Mouse (Mus musculus) gastrocnemius, postnatal 36 days (tissue): ENCODE data around the gene Insc. TPM values are rescaled to one million over a fixed set of nuclear protein-coding genes. Genes with fewer than 3 reads are reported as not detected.

Source experiments
- DNase-seq, 2 experiments: peaks; one replicate each; pipeline ENCODE4 v3.0.0; 2022
- intact Hi-C: fragments of 180-260 bp; cut with DNase I; formaldehyde crosslinking; loops from one replicate; pipeline ENCODE4 v1.15.1; 2025
- total RNA-seq, 2 experiments: library from RNA; stranded (reverse); gene quantifications; 2 replicates each; pipeline ENCODE4 v1.2.3; 2021

Insc gene
- total RNA-seq, 2 experiments from 2014 or later: 1.0 to 1.7 TPM

DNA sequence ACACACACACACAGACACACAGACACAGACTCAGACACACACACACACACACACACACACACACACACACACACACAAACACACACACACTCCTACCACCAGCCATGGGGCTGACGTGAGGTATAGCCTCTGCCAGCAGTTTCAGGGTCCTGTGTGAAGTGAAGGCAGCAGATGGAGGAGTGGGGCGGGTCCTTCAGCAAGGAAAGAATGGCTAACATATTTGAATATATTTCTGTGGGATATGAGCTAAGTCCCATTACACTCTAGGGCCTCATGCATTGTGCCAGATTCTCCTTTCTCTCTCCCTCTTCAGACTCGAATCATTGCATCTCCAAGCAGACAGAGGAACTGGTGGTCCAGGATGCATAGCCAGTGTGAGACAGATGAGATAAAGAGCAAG is 74.9 kb downstream of the Insc start:
- intact Hi-C loops: loop anchor here (2.0 to 10.0 kb wide), 2 partner anchors 88 to 524 kb away; no protein-coding TSS in a partner anchor
- no peak for DNase-seq

DNA sequence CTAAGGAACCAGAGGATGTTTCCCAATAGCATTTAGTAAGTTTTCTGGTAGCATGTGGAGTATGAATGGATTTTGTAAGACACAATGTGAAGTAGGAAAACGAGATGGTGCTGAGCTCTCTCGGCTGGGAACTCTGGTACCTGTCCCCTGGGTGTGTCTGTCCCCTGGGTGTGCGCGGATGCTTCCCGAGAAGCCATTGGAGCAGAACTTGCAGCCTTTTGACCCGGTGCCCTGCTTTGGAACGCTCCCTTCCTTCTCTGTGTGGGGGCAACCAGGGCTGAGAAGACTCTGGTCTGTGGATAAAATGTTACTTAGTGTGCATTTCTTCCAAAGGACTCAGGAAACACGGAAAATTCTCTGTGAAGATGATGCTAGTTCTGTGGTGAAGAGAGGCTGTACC is 75.3 kb downstream of the Insc start:
- intact Hi-C loops: loop anchor here (2.0 to 10.0 kb wide), 2 partner anchors 88 to 524 kb away; no protein-coding TSS in a partner anchor
- no peak for DNase-seq

DNA sequence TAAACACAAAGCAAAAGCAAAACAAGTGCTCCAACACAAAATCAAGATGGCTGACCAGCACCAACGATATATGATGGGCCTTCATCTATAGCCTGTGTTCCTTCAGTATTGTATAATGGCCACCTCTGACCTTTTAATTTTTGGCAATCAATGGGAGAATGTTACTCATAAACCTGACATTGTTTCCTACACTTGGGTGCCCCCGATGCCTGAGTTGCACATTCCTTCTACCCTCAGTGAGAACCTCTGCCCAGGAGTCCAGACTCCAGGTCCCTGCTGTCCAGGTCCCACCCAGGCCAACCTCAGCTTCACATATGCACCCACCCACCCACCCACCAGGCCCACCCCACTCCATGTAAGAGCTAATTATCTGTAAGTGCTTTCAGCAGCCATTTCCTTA is 79.2 kb downstream of the Insc start:
- intact Hi-C loops: no loop called here
- DNase-seq: no peak

DNA sequence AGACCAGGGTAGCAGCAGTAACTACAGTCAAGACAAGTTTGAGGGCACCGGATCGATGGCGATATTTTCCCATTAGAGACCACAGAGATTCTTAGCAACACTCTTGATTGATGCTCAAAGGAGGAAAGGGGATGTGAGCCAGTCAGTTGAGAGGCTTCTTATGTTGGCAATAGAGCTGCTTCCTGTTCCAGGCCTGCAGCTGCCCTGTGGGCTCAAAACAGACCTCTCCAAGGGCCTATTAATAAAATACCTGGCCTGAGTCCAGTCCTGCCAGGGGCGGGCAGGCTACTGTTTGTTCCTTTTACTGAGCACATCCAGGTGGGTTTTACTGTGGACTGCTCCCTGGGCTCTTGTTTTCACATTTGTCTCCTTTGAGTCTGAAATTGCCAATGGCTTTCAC is 83.9 kb downstream of the Insc start:
- no peak for DNase-seq
- intact Hi-C loops: no loop called here

DNA sequence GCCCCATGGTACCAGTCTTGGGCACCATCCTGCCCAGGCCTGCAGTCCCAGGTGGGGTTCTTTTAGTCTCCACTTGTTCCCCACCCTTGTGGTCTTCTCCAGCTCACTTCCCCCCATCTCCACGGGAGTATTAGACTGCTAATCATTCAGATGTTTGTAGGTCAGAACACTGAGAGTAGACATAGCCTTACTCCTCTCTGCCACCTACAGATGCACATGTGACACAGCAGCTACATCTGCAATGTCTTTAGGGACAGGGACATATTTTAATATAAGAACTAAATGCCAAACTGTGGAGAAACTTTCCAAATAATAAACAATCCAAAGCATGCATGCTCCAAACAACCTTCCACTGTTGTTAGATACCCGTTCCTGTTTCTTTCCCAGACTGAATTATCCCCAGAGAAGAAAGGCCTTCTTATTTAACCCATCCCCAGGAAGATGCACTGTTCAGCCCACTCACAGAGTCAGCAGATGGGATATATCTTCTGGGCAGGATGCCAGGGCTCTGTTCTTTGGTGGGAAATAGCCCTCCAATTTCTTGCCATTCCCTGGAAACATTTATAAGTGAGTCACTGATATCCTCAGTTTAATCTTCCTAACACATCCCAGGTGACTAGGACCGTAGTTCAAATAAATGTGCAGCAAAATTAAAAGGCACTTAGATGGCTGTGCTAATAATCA is 88.9 kb downstream of the Insc start:
- no peak for DNase-seq
- intact Hi-C loops: no loop called here

DNA sequence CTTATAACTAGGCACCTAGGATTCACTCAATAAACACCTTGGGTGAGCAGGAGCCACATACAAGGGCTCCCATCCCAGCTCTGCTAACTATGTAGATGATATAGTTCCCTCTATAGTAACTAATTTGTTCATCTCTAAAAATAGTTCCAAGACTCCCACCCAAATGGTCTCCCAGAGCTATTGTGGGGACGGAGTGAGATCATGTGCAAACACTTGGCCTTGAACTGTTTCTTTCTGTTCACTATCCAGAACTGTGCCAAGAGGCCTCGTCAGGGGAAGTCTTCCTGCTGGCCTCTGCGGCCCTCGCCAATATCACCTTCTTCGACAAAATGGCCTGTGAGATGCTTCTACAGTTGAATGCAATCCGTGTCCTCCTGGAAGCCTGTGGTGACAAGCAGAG is 91.0 kb downstream of the Insc start:
- DNase-seq: no peak
- intact Hi-C loops: no loop called here

DNA sequence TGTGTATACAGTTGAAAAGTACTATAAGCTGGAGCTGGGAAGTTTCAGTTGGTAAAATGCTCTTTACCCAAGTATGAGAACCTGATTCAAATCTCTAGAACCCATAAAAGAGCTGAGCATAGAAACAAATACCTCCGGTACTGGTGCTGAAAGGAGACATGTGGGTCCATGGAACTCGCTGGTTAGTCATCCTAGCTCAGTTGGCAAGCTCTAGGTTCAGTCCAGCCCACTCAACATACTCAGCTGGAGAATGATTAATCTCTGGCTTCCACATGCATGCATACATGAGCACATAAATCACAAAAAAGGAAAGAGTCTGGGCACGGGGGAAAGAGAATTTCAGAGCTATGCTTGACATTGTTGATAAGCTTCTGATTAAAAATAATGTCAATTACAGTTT is 93.8 kb downstream of the Insc start:
- DNase-seq: no peak
- intact Hi-C loops: no loop called here

DNA sequence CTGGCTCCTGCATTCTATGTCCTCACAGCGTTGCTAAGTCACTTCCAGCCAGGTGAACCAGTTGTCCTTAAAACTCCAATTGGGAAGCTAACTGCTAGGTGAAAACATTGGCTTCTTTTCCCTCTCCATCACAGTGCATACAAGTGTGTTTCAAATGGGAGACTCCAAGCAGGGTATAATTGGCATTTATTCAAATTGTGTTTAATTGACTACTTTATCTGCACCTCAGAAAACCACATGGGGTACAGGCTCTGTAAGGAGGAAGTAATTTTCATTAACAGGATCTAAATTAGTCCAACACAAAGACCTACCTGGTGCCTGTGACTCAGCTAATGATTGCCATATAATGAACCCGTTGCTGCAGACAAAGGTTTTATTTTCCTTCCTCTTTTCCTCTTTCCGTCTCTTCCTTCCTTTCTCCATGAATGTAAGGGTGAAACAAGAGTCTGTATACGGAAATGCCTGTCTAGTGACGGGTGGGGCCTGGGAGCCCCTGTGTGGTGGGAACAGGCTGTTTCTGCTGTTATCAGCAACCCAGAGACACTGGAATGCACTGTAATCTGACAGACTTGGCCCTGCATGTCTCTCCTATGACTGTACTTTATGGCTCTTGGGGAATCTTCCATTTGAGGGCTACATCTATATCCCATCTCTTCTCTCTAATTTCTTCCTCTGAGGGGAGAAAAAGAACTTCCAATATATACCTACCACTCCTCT is 96.7 kb downstream of the Insc start:
- intact Hi-C loops: no loop called here

DNA sequence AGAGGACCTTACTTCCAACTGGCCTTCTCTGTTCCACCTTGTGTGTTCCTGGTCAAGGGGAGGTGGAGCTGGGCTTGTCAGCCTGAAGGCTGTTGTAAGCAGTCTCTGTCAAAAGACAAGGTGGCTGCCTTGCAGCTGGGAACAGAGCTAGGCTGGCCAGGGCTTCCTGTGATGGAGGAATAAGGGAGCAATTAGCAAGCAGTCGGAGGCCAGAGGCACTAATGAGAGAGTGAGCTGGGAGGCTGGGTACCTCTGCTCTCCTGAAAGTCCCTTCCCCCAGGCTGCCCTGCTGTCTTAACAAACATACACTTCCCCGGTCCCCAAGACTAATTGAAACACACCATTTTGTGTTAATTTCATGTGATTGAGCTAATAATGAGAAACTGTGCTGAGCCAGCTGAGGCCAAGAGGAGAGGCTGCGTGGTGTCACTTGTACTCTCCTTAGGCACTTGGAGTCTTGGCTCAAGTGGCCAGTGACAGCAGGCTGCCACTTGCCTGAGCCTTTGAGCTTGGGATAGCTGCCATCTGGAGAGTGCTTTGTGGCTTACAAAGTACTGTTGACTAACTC is 99.2 kb downstream of the Insc start:
- intact Hi-C loops: no loop called here
- no peak for DNase-seq

More for the DNA sequence above, 96.7 kb downstream of the Insc start:
- DNase-seq: no peak

DNA sequence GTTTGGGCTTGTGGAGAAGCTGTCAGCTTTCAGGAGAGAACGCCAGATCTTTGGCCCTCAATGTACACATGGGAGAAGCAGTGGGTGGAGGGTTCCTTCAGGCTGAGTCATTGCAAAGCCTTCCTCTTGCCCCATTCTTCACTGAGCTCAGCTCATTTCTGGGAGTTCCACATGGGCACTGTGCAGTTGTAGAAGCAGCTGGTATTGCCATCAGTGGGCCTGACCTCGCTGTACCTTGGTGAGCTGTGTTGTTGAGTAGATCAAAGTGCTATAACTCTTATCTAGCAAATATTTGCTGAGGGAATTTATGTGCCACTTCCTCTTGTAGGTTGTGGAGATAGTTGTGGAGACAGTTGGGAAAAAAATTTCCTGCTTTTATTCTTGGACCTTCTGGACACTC is 103.7 kb downstream of the Insc start:
- intact Hi-C loops: no loop called here
- no peak for DNase-seq

DNA sequence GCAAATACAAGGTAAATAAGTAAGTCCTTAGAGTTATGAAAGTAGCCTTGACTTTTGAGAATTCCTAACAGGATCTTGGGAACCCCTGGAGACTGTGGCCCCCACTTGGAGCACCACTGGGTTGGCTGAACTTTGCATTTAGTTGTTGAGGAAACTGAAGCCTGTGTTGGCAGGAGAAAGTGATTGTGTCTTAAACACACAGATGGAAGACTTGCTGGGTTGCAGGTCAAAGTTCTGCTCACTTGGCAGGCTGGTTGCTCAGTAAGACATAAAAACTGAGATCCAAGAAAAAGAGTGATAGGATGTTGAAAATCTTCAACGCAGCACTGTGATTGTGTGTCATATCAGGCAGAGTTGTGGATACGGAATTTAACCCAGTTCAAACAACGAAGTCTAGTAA is 108.9 kb downstream of the Insc start:
- DNase-seq: no peak
- intact Hi-C loops: no loop called here

DNA sequence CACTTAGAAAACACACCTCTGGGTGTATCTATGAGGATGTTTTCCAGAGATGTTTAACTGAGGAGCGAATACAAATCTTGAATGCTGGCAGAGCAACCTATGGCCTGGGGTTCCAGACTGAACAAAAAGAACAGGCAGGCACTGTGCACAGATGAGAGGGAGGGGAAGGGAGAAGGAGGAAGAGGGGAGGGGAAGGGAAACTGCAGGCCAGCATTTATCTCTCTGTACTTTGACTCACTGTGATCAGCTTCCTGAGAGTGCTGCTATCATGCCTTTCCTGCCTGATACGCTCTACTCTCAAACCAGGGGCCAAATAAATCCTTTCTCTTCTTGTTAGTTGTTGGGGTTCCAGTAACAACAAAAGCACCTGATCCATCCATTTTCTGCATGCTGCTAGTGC is 110.7 kb downstream of the Insc start:
- intact Hi-C loops: no loop called here

DNA sequence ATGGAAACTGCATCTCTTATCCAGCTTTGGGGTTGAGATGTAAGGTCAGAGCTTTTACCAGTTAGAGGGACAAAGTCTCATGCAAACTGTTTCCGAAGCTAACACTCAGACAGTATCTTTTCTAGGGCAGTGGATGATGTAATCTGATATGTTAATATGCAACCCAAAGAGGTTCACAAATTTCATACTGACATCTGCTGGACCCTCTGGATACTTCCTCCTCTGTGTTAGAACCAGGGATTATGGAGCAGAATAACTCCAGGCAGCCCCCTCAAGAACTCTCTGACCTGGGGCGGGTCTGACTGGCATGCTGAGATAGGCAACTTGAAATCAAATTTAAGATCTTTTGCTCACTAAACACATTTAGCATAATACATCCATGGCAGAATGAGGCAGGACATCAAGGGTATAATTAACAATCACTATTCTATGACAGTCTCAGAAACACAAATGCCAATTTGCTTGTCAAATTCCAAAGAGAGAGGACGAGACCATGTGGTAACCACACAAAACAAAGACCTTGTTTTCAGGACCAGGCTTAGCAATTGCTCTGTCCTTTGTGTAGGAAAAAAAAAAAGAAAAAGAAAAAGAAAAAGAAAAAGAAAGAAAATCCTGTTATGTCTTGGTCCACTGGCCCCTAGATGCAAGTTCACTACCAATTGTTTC is 117.5 kb downstream of the Insc start:
- intact Hi-C loops: no loop called here
- DNase-seq: no peak

More for the DNA sequence above, 110.7 kb downstream of the Insc start:
- DNase-seq: no peak

DNA sequence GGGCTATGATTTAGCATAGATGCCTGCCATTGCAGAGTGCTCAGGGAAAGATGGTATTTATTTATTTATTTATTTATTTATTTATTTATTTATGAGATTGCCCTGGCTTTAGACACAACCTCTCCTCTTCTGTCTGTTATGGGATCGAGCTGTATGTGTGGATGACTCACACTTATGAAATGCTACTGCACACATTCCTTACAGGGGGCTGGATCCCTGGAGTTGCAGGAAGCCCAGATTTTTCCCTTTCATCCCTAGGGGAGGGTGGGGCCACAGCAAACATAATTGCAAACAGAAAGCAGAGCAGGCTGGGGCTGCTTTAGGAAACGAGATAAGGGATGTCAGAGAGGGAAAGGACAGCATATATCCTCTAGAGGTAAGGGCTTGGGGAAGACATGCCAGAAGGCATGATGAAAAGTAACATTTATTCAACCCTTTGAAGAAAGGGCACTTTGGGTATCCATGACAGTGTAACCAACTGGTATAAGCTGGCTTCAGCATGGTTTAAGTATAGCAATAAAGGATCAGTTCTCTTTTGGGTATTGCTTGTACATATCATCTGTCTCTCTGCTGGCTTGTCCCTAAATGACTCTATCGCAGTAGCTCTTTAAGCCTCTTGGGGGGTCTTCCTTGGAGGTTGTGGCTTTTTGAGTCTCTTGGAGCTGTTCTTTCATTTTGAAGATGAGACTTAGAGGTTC is 130.0 kb downstream of the Insc start:
- no peak for DNase-seq
- intact Hi-C loops: loop anchor here (5.0 kb wide), 2 partner anchors 344 to 1164 kb away; partner anchors contain the start of genes 1110004F10Rik and Sox6

DNA sequence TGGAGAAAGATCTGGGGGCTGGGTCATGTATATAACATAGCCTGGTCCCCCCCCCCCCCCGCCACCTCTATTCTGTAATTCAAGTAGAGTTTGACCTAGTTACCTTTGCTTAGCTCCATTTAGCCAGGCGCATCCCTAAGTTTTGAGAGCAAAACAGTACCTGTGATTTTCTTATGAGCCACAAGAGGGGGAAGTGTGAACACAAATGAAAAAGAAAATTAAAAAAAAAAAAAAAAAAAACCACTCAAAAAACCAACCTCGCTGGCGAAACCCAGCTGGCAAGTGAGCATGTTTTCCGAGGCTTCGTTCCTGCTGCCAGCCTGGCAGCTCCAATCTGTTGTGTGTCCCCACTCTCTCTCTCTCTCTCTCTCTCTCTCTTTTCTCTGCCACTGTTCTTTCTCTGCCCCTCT is 130.5 kb downstream of the Insc start:
- DNase-seq: peak in 1 of 2 experiments; percentile 16
- intact Hi-C loops: loop anchor here (5.0 kb wide), 2 partner anchors 343 to 1163 kb away; partner anchors contain the start of genes 1110004F10Rik and Sox6

DNA sequence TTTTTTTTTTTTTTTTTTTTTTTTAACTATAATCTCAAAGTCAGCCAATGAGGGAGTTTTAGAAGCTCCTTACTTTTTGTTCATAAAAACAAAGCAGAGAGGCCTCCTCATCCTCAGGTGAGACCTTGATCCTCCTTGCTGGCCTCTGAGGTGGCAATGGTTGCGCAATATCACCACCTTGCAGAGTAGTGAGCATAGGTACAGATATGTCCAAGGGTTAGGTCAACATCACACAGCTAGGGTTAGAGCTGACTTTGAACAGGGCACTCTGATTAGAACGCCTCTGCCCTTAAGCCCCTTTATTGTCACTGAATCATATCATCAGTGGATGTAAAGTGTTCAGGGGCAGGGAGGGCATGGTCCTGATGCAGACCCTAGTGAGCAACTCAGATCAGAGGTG is 131.1 kb downstream of the Insc start:
- intact Hi-C loops: loop anchor here (5.0 kb wide), 2 partner anchors 343 to 1163 kb away; partner anchors contain the start of genes 1110004F10Rik and Sox6
- DNase-seq: no peak

DNA sequence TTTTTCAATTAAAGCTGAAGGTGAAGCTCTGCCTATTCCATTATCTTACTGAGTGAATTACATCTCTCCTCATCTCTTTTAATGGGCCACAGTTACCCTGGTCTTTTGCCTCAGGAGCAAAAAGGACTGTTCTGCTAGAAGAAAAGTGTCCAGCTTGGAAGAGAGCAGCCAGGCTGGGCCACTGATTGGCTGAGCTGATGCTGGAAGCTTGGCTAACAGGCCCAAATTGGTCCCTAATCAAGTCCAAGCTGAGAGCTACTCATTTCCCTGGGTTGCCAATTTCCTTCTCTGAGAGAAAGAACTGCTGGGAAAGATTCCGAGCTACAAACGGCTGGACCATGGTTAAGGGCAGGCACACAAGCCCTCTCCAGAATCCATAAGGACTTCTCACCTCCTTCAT is 140.1 kb downstream of the Insc start:
- intact Hi-C loops: no loop called here
- no peak for DNase-seq

DNA sequence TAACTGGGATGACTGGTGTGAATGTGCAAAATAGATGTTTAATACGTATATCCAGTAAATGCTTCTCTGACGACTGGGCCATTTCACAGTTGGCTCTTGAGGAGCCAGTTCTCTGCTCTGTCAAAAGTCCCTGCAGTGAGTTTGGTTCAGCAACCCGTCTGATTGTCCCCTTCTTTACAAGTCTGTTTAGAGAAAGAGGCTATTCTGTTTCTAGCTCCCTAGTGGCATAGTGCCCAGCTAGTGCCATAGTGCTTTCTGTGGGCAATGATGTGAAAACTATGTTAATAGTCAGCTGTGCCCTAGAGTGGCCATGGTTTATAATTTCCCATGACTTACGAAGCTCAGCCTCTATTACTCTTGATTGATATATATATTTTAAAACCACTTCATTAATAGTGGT is 143.4 kb downstream of the Insc start:
- no peak for DNase-seq
- intact Hi-C loops: no loop called here

DNA sequence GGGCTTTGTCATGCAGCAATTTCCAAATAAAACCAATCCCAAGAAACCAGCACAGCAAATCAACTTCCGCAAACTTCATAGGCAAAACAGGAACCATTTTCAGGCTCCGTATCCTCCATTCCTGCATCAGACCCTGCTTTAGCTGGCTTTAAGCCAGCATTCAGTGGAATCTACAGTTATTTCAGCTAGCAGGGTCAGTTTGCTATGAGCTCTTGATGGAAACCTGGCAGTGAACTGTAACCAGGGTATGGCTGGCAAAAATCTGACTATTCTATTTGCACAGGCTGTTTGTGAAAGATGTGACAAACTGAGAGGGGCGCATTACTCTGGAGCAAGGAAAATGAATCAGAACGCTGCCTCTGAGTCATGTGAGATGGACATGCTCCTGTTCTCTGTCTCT is 146.7 kb downstream of the Insc start:
- intact Hi-C loops: no loop called here
- DNase-seq: no peak

DNA sequence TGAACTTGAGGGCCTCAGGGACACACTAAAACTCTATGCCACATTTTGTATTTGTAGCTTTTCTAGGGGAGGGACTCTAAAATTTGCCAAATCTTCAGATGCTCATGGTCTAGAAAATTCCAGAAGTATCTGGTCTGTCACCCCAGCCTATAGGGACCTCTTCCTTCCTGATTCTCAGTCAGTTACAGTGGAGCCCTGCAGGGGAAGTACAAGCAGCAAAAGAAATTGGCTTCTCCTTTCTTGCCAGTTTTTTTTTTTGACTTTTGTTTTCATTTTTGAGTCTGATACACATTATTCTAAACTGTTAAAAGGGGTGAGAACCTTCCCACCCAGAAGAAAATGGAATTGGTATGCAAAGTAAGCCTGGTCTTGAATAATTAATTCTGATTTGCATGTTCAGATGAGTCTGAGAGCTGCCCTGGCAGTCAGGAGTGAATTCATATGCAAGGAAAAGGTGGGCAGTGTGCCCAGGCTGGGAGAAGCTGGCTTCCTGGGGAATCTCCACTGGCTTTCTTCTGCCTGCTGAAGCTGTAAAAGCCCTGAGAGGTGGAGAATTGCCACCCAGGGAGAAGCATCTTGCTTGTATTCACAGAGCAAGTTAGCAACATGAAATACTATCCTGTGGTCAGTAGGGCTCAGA is 149.2 kb downstream of the Insc start:
- intact Hi-C loops: no loop called here
- DNase-seq: no peak
